ENCODE assay signal across 10 mouse cellular contexts in genomic region chr13:21401166-21401565, GRCm38 (mm10). TPM values are rescaled to one million over a fixed set of nuclear protein-coding genes. Genes with fewer than 3 reads are reported as not detected.
DNase-seq lines count a peak whose midpoint lies in the region; ATAC-seq and TF ChIP-seq lines count a peak whose summit lies in the region.
"Had no signal": no experiment of that assay in that cellular context is flagged by ENCODE, and none has a peak within 500 bp of the region (broad histone marks: within the 10 kb centered on the region; RNA-seq: fewer than 3 reads in every experiment).

No protein-coding gene starts in this region.

- no peak for TF ChIP-seq EP300 in CH12.LX (IDR thresholded peaks at IDR 0.05; ENCODE audit: low read length)
- TF ChIP-seq EP300 in heart, postnatal 0 days (IDR thresholded peaks at IDR 0.05; ENCODE audit: low read depth): no peak

- H3K27me3 ChIP-seq in CH12.LX (replicated peaks): no peaks in the 10 kb centered on the region
- no peaks in the 10 kb centered on the region for H3K27me3 ChIP-seq in heart, postnatal 0 days (ENCODE audit: control insufficient read depth, insufficient read depth, low read length)
- no peaks in the 10 kb centered on the region for H3K27me3 ChIP-seq in liver, embryonic 16.5 days (ENCODE audit: control insufficient read depth, insufficient read depth, low read depth, low read length)

- no peaks in the 10 kb centered on the region for H3K9me3 ChIP-seq in CH12.LX (replicated peaks; ENCODE audit: low read length)
- H3K9me3 ChIP-seq in heart, postnatal 0 days (replicated peaks; ENCODE audit: control insufficient read depth, low read length): no peaks in the 10 kb centered on the region
- no peaks in the 10 kb centered on the region for H3K9me3 ChIP-seq in liver, embryonic 16.5 days (replicated peaks; ENCODE audit: control insufficient read depth, low read length)

- H3K4me3 ChIP-seq in gastrocnemius, adult 2 months: peak overlapping the region; percentile 96
- H3K4me3 ChIP-seq in CH12.LX (replicated peaks in 1 of 3; ENCODE audit: low read depth in 2 of 3, low read length in 2 of 3, poor library complexity in 1 of 3): peak overlapping the region; percentile 69 to 76 (median 75)
- peak overlapping the region; percentile 96 for H3K4me3 ChIP-seq in heart, postnatal 0 days (ENCODE audit: low read depth, low read length)
- H3K4me3 ChIP-seq in liver, embryonic 16.5 days (ENCODE audit: low read depth, low read length): peak overlapping the region; percentile 89

- H3K9ac ChIP-seq in CH12.LX (ENCODE audit: insufficient read depth, low read depth): peak overlapping the region; percentile 96; the same call in 1 of the 2 replicates
- H3K9ac ChIP-seq in heart, postnatal 0 days (replicated peaks; ENCODE audit: low read depth, low read length): peak overlapping the region; percentile 94; the same call in 1 of the 2 replicates
- H3K9ac ChIP-seq in liver, embryonic 16.5 days (ENCODE audit: low read depth, low read length): peak overlapping the region; percentile 93

- intact Hi-C loops in gastrocnemius, adult 2 months (cut with DNase I): no loop called here

- peaks cover 18% of the 10 kb centered on the region for H3K79me2 ChIP-seq in CH12.LX (replicated peaks; ENCODE audit: control insufficient read depth, extremely low read depth, insufficient read depth, poor library complexity, severe bottlenecking)

- H3K4me2 ChIP-seq in CH12.LX (ENCODE audit: insufficient read depth, low read depth, poor library complexity, severe bottlenecking): peak overlapping the region; percentile 86
- peak overlapping the region; percentile 63 for H3K4me2 ChIP-seq in heart, postnatal 0 days (ENCODE audit: low read depth, low read length)
- H3K4me2 ChIP-seq in liver, embryonic 16.5 days (ENCODE audit: low read depth, low read length): peak overlapping the region; percentile 76

- no peak overlapping the region for H3K27ac ChIP-seq in gastrocnemius, adult 2 months
- H3K27ac ChIP-seq in CH12.LX (ENCODE audit: insufficient read depth, low read depth): no peak overlapping the region
- no peak overlapping the region for H3K27ac ChIP-seq in heart, postnatal 0 days (ENCODE audit: low read depth)
- H3K27ac ChIP-seq in liver, embryonic 16.5 days (ENCODE audit: low read length): peak overlapping the region; percentile 86; the same call in 1 of the 2 replicates

- H3K36me3 ChIP-seq in CH12.LX (replicated peaks in 1 of 2; ENCODE audit: control insufficient read depth in 1 of 2, insufficient read depth in 1 of 2, low read length in 1 of 2): peaks cover 26 to 42% of the 10 kb centered on the region in 2 experiments
- H3K36me3 ChIP-seq in heart, postnatal 0 days (replicated peaks; ENCODE audit: control insufficient read depth, insufficient read depth, low read length): peaks cover 14% of the 10 kb centered on the region
- H3K36me3 ChIP-seq in liver, embryonic 16.5 days (ENCODE audit: control insufficient read depth, insufficient read depth): 0 out of 2 replicates have a peak, but pooled peaks cover 8% of the 10 kb centered on the region

- no peak for TF ChIP-seq POLR2A in CH12.LX (IDR thresholded peaks at IDR 0.05; ENCODE audit: low read depth, low read length)

- no peak for DNase-seq in gastrocnemius, adult 2 months
- no peak for DNase-seq in gastrocnemius, adult 18-20 months (ENCODE audit: low spot score)
- DNase-seq in CH12.LX (ENCODE audit: extremely low read depth): no peak
- DNase-seq in heart, postnatal 0 days (ENCODE audit: low spot score): no peak
- DNase-seq in thymus, postnatal 10 days (ENCODE audit: low spot score in 2 of 2): no peak
- no peak for DNase-seq in retina, embryonic 14.5 days (ENCODE audit: low spot score)

- H3K4me1 ChIP-seq in CH12.LX (ENCODE audit: control insufficient read depth in 1 of 2, insufficient read depth in 2 of 2): peaks cover 0 to 42% of the 10 kb centered on the region in 2 experiments; a peak in 2 of 4 replicates
- H3K4me1 ChIP-seq in heart, postnatal 0 days (ENCODE audit: control insufficient read depth, insufficient read depth): peaks cover 19% of the 10 kb centered on the region; the same call in 1 of the 2 replicates
- H3K4me1 ChIP-seq in liver, embryonic 16.5 days (ENCODE audit: control insufficient read depth, low read depth, low read length): peaks cover 9% of the 10 kb centered on the region

- TF ChIP-seq CTCF in gastrocnemius, adult 2 months (IDR thresholded peaks at IDR 0.05): no peak
- TF ChIP-seq CTCF in CH12.LX (conservative IDR thresholded peaks at IDR 0.05 in 1 of 2, IDR thresholded peaks at IDR 0.05 in 1 of 2; ENCODE audit: low read depth in 2 of 2, low read length in 2 of 2): no peak
- no peak for TF ChIP-seq CTCF in heart, postnatal 0 days (IDR thresholded peaks at IDR 0.05; ENCODE audit: low read depth)

- dilution Hi-C loops in CH12.LX (cut with MboI; ENCODE audit: extremely low pct_ligation_motif_present, extremely low pct_unique_long_range_greater_than_20kb, low sequenced_read_pairs): no loop called here

- WGBS in heart, postnatal 0 days: 46% methylated on average over 3 of the region's 3 CpGs
- 54% methylated on average over 3 of the region's 3 CpGs for WGBS in liver, embryonic 16.5 days (ENCODE audit: insufficient replicate concordance)

- ATAC-seq in heart, postnatal 0 days (ENCODE audit: insufficient read depth, low read depth): no peak
- no peak for ATAC-seq in liver, embryonic 16.5 days (ENCODE audit: low read depth)
- no peak for ATAC-seq in activated CD4-positive, CD25-positive, alpha-beta regulatory T cell, adult 4 months

- in situ Hi-C loops in CH12.LX (cut with MboI; ENCODE audit: low pct_ligation_motif_present, low pct_unique_long_range_greater_than_20kb, low sequenced_read_pairs): loop anchor here (10.0 to 25.0 kb wide), 2 partner anchors 54 to 611 kb away; partner anchors contain the start of genes Prss16 and Zscan26

- no peak for TF ChIP-seq RAD21 in CH12.LX (IDR thresholded peaks at IDR 0.05; ENCODE audit: low read depth, low read length)

TF ChIP-seq in CH12.LX, 34 proteins besides CTCF, POLR2A, EP300 and RAD21 (continues in another document):
- no peak for TF ChIP-seq ZNF384 (IDR thresholded peaks at IDR 0.05; ENCODE audit: low read depth, low read length)
- TF ChIP-seq SMC3 (IDR thresholded peaks at IDR 0.05; ENCODE audit: low read depth, low read length): no peak
- no peak for TF ChIP-seq JUND (conservative IDR thresholded peaks at IDR 0.05; ENCODE audit: low read depth, low read length)

RNA-seq across cellular contexts. Expression of gene Zkscan3, which starts 1.4 kb away (rescaled TPM):
- 10 to 100 TPM; 16.2 to 20.6 TPM for total RNA-seq in gastrocnemius, adult 2 months (2021)
- 10 to 100 TPM; 13.0 to 17.0 TPM for total RNA-seq in gastrocnemius, adult 18-20 months (2021)
- 20.0 and 20.9 TPM in 2 replicates for total RNA-seq in CH12.LX (2012; rRNA removed)
- 32.7 and 36.2 TPM in 2 replicates for total RNA-seq in CH12.LX (2014; rRNA removed)
- polyA plus RNA-seq in CH12.LX (2012; ENCODE audit: insufficient read length, low read depth): 18.1 and 19.1 TPM in 2 replicates
- 32.7 and 40.8 TPM in 2 replicates for total RNA-seq in heart, postnatal 0 days (2014; rRNA removed; ENCODE audit: low replicate concordance)
- 49.1 and 54.5 TPM in 2 replicates for polyA plus RNA-seq in heart, postnatal 0 days (2015; fragmentation: Nextera tagmentation; extraction: Ambion mirVana)
- 28.9 and 30.2 TPM in 2 replicates for polyA plus RNA-seq in liver, embryonic 16.5 days (2015; fragmentation: Nextera tagmentation; extraction: Ambion mirVana)
- polyA plus RNA-seq in activated CD4-positive, CD25-positive, alpha-beta regulatory T cell, adult 4 months (2017; shearing (Covaris generic)): 10 to 100 TPM; 24.1 to 34.5 TPM

RNA-seq across cellular contexts. Expression of gene Zscan12, which starts 38.5 kb away (rescaled TPM):
- 1 to 10 TPM; 6.9 to 8.7 TPM for total RNA-seq in gastrocnemius, adult 2 months (2021)
- 1 to 10 TPM; 6.8 to 7.6 TPM for total RNA-seq in gastrocnemius, adult 18-20 months (2021)
- total RNA-seq in CH12.LX (2012; rRNA removed) (9.9 and 10.2 TPM in 2 replicates), CH12.LX (2014; rRNA removed) (14.7 and 15.1 TPM in 2 replicates)
- polyA plus RNA-seq in CH12.LX (2012; ENCODE audit: insufficient read length, low read depth): 10.6 and 10.7 TPM in 2 replicates
- total RNA-seq in heart, postnatal 0 days (2014; rRNA removed; ENCODE audit: low replicate concordance): 3.6 and 7.8 TPM in 2 replicates
- 5.2 TPM in 2 replicates for polyA plus RNA-seq in heart, postnatal 0 days (2015; fragmentation: Nextera tagmentation; extraction: Ambion mirVana)
- polyA plus RNA-seq in liver, embryonic 16.5 days (2015; fragmentation: Nextera tagmentation; extraction: Ambion mirVana): 2.7 and 2.9 TPM in 2 replicates
- polyA plus RNA-seq in activated CD4-positive, CD25-positive, alpha-beta regulatory T cell, adult 4 months (2017; shearing (Covaris generic)): 1 to 10 TPM; 5.4 to 6.2 TPM

RNA-seq across cellular contexts. Expression of gene Pgbd1, which starts 39.7 kb away (rescaled TPM):
- total RNA-seq in gastrocnemius, adult 2 months (2021): under 1 TPM; 0.18 to 0.59 TPM
- under 1 TPM; 0.31 to 0.39 TPM for total RNA-seq in gastrocnemius, adult 18-20 months (2021)
- total RNA-seq in CH12.LX (2012; rRNA removed) (3.1 and 4.0 TPM in 2 replicates), CH12.LX (2014; rRNA removed) (7.0 and 7.4 TPM in 2 replicates)
- polyA plus RNA-seq in CH12.LX (2012; ENCODE audit: insufficient read length, low read depth): 3.0 and 3.9 TPM in 2 replicates
- total RNA-seq in heart, postnatal 0 days (2014; rRNA removed; ENCODE audit: low replicate concordance): 1.7 and 1.9 TPM in 2 replicates
- polyA plus RNA-seq in heart, postnatal 0 days (2015; fragmentation: Nextera tagmentation; extraction: Ambion mirVana): 1.5 and 2.1 TPM in 2 replicates
- polyA plus RNA-seq in liver, embryonic 16.5 days (2015; fragmentation: Nextera tagmentation; extraction: Ambion mirVana): 0.82 and 0.97 TPM in 2 replicates
- 1 to 10 TPM in 1 of 2 experiments, under 1 TPM in 1; 0.82 to 1.4 TPM for polyA plus RNA-seq in activated CD4-positive, CD25-positive, alpha-beta regulatory T cell, adult 4 months (2017; shearing (Covaris generic))

RNA-seq across cellular contexts. Expression of gene Zscan26, which starts 52.4 kb away (rescaled TPM):
- 10 to 100 TPM; 13.6 to 14.5 TPM for total RNA-seq in gastrocnemius, adult 2 months (2021)
- 10 to 100 TPM; 13.1 to 14.1 TPM for total RNA-seq in gastrocnemius, adult 18-20 months (2021)
- 14.8 and 16.0 TPM in 2 replicates for total RNA-seq in CH12.LX (2012; rRNA removed)
- 20.9 and 25.9 TPM in 2 replicates for total RNA-seq in CH12.LX (2014; rRNA removed)
- 13.4 and 14.2 TPM in 2 replicates for polyA plus RNA-seq in CH12.LX (2012; ENCODE audit: insufficient read length, low read depth)
- 14.1 and 17.5 TPM in 2 replicates for total RNA-seq in heart, postnatal 0 days (2014; rRNA removed; ENCODE audit: low replicate concordance)
- 19.5 and 22.4 TPM in 2 replicates for polyA plus RNA-seq in heart, postnatal 0 days (2015; fragmentation: Nextera tagmentation; extraction: Ambion mirVana)
- 12.0 and 13.3 TPM in 2 replicates for polyA plus RNA-seq in liver, embryonic 16.5 days (2015; fragmentation: Nextera tagmentation; extraction: Ambion mirVana)
- 10 to 100 TPM; 52.6 to 54.9 TPM for polyA plus RNA-seq in activated CD4-positive, CD25-positive, alpha-beta regulatory T cell, adult 4 months (2017; shearing (Covaris generic))

RNA-seq across cellular contexts. Expression of gene Olfr1367, which starts 54.5 kb away (rescaled TPM):
- not detected for total RNA-seq in gastrocnemius, adult 2 months (2021)
- not detected for total RNA-seq in gastrocnemius, adult 18-20 months (2021)
- total RNA-seq in CH12.LX (2012; rRNA removed) (not detected in 2 replicates), CH12.LX (2014; rRNA removed) (not detected in 2 replicates)
- polyA plus RNA-seq in CH12.LX (2012; ENCODE audit: insufficient read length, low read depth): not detected in 2 replicates
- not detected in 2 replicates for total RNA-seq in heart, postnatal 0 days (2014; rRNA removed; ENCODE audit: low replicate concordance)
- not detected in 2 replicates for polyA plus RNA-seq in heart, postnatal 0 days (2015; fragmentation: Nextera tagmentation; extraction: Ambion mirVana)
- polyA plus RNA-seq in liver, embryonic 16.5 days (2015; fragmentation: Nextera tagmentation; extraction: Ambion mirVana): not detected in 2 replicates
- not detected for polyA plus RNA-seq in activated CD4-positive, CD25-positive, alpha-beta regulatory T cell, adult 4 months (2017; shearing (Covaris generic))
- total RNA-seq: neutrophil, adult 5-6 weeks had no signal
- polyA plus RNA-seq: frontal cortex, adult 2 months had no signal
